8 mouse cellular contexts compared by ENCODE assay signal in genomic region chr3:139509275-139509985, GRCm38 (mm10).
A peak's percentile ranks its signal among the peaks of the same experiment; 100 is the strongest.
DNase-seq lines count a peak whose midpoint lies in the region; ATAC-seq and TF ChIP-seq lines count a peak whose summit lies in the region.

No protein-coding gene starts in this region.

- DNase-seq in 3T3-L1 (ENCODE audit: low read depth, low spot score) (peak; percentile 25), CH12.LX (ENCODE audit: extremely low read depth) (peak; percentile 45), liver (no peak)
- DNase-seq in embryo, embryonic 10.5 days (ENCODE audit: low spot score), result peak; percentile 54
- peak; percentile 16 for DNase-seq in layer of hippocampus, adult 9-11 months
- DNase-seq in stomach, postnatal 0 days (ENCODE audit: low spot score), result no peak
- DNase-seq in urinary bladder, adult 2 months (ENCODE audit: low spot score), result no peak
- no peak for DNase-seq in urinary bladder, postnatal 25 days (ENCODE audit: low spot score)

- H3K27me3 ChIP-seq in CH12.LX (replicated peaks), result no peaks in the 10 kb centered on the region
- H3K27me3 ChIP-seq in stomach, postnatal 0 days (ENCODE audit: control insufficient read depth, insufficient read depth, low read length), result no peaks in the 10 kb centered on the region

- H3K9me3 ChIP-seq in CH12.LX (replicated peaks; ENCODE audit: low read length), result no peaks in the 10 kb centered on the region
- no peaks in the 10 kb centered on the region for H3K9me3 ChIP-seq in stomach, postnatal 0 days (ENCODE audit: control insufficient read depth, low read length)

- no peak overlapping the region for H3K9ac ChIP-seq in CH12.LX (ENCODE audit: insufficient read depth, low read depth)
- H3K9ac ChIP-seq in stomach, postnatal 0 days (ENCODE audit: low read length), result no peak overlapping the region

- TF ChIP-seq RAD21 in CH12.LX (IDR thresholded peaks at IDR 0.05; ENCODE audit: low read depth, low read length), result peak; percentile 79

- dilution Hi-C loops in CH12.LX (cut with MboI; ENCODE audit: extremely low pct_ligation_motif_present, extremely low pct_unique_long_range_greater_than_20kb, low sequenced_read_pairs), result no loop called here

- ATAC-seq in stomach, postnatal 0 days (ENCODE audit: low FRiP score, low TSS enrichment), result no peak

- no peaks in the 10 kb centered on the region for H3K4me1 ChIP-seq in CH12.LX (ENCODE audit: control insufficient read depth in 1 of 2, insufficient read depth in 2 of 2)
- H3K4me1 ChIP-seq in stomach, postnatal 0 days (replicated peaks; ENCODE audit: control insufficient read depth, insufficient read depth), result no peaks in the 10 kb centered on the region

- no peak for TF ChIP-seq EP300 in CH12.LX (IDR thresholded peaks at IDR 0.05; ENCODE audit: low read length)
- TF ChIP-seq EP300 in stomach, postnatal 0 days (optimal IDR thresholded peaks at IDR 0.05), result no peak

- H3K4me2 ChIP-seq in CH12.LX (ENCODE audit: insufficient read depth, low read depth, poor library complexity, severe bottlenecking), result no peak overlapping the region
- no peak overlapping the region for H3K4me2 ChIP-seq in stomach, postnatal 0 days (replicated peaks; ENCODE audit: low read depth)

- WGBS in stomach, postnatal 0 days, result 40% methylated on average over 6 of the region's 6 CpGs

- H3K36me3 ChIP-seq in CH12.LX (replicated peaks in 1 of 2; ENCODE audit: control insufficient read depth in 1 of 2, insufficient read depth in 1 of 2, low read length in 1 of 2), result no peaks in the 10 kb centered on the region
- no peaks in the 10 kb centered on the region for H3K36me3 ChIP-seq in stomach, postnatal 0 days (ENCODE audit: control insufficient read depth, insufficient read depth, low read length)

- TF ChIP-seq POLR2A in CH12.LX (IDR thresholded peaks at IDR 0.05; ENCODE audit: low read depth, low read length), result no peak

- H3K79me2 ChIP-seq in CH12.LX (replicated peaks; ENCODE audit: control insufficient read depth, extremely low read depth, insufficient read depth, poor library complexity, severe bottlenecking), result no peaks in the 10 kb centered on the region

- in situ Hi-C loops in CH12.LX (cut with MboI; ENCODE audit: low pct_ligation_motif_present, low pct_unique_long_range_greater_than_20kb, low sequenced_read_pairs), result no loop called here

- H3K27ac ChIP-seq in CH12.LX (ENCODE audit: insufficient read depth, low read depth), result no peak overlapping the region
- no peak overlapping the region for H3K27ac ChIP-seq in stomach, postnatal 0 days (replicated peaks)

- peak in 1 of 2 experiments; percentile 66; a peak in 3 of 4 replicates for TF ChIP-seq CTCF in CH12.LX (conservative IDR thresholded peaks at IDR 0.05 in 1 of 2, IDR thresholded peaks at IDR 0.05 in 1 of 2; ENCODE audit: low read depth in 2 of 2, low read length in 2 of 2)
- TF ChIP-seq CTCF in stomach, postnatal 0 days (IDR thresholded peaks at IDR 0.05; ENCODE audit: low read depth), result peak; percentile 52

- no peak overlapping the region for H3K4me3 ChIP-seq in CH12.LX (replicated peaks in 1 of 3; ENCODE audit: low read depth in 2 of 3, low read length in 2 of 3, poor library complexity in 1 of 3)
- no peak overlapping the region for H3K4me3 ChIP-seq in stomach, postnatal 0 days (ENCODE audit: low read depth, low read length)

TF ChIP-seq in CH12.LX, 34 proteins besides CTCF, POLR2A, EP300 and RAD21:
- TF ChIP-seq JUN (IDR thresholded peaks at IDR 0.05; ENCODE audit: insufficient read depth, low read depth, low read length) (no peak), SMC3 (IDR thresholded peaks at IDR 0.05; ENCODE audit: low read depth, low read length) (peak; percentile 61)

Comparison
In these comparisons a context has a peak if more than half of its experiments do, and no peak if none do; other contexts are left out.
1. DNase-seq: peak in 3T3-L1 (single experiment), CH12.LX (single experiment), embryo, embryonic 10.5 days (single experiment) and layer of hippocampus, adult 9-11 months (single experiment); none in stomach, postnatal 0 days (single experiment), urinary bladder, adult 2 months (single experiment), liver (single experiment) and urinary bladder, postnatal 25 days (single experiment).